Mouse (Mus musculus) kidney, adult 2 months (tissue): ENCODE measurements around the gene Fbxo36. TPM values are rescaled to one million over a fixed set of nuclear protein-coding genes. Genes with fewer than 3 reads are reported as not detected.

Source experiments
- DNase-seq: peaks from one replicate; pipeline ENCODE4 v3.0.0; 2021
- H3K27ac ChIP-seq: fragments of 200-500 bp; 2 replicates; pipeline ENCODE4 v1.5.1; 2012; ENCODE audit warnings: low read depth, low read length, control low read depth, inconsistent platforms; ENCODE audit not compliant: insufficient read depth
- H3K27me3 ChIP-seq: fragments of 200-500 bp; replicated peaks from 2 replicates; pipeline ENCODE4 v1.6.1; 2012; ENCODE audit warnings: mild to moderate bottlenecking, moderate library complexity, low read length, inconsistent platforms; ENCODE audit not compliant: control insufficient read depth, insufficient read depth
- H3K36me3 ChIP-seq: fragments of 200-500 bp; 2 replicates; pipeline ENCODE4 v1.6.1; 2012; ENCODE audit warnings: mild to moderate bottlenecking, moderate library complexity, low read length, inconsistent platforms; ENCODE audit not compliant: control insufficient read depth, insufficient read depth
- H3K4me1 ChIP-seq: fragments of 200-500 bp; 2 replicates; pipeline ENCODE4 v1.6.1; 2011; ENCODE audit warnings: low read length; ENCODE audit not compliant: control insufficient read depth, insufficient read depth
- H3K4me3 ChIP-seq: fragments of 200-500 bp; 2 replicates; pipeline ENCODE4 v1.5.1; 2011; ENCODE audit warnings: mild to moderate bottlenecking, low read depth, low read length, control low read depth; ENCODE audit not compliant: insufficient read depth
- CTCF ChIP-seq: fragments of 200-500 bp; conservative IDR thresholded peaks from 2 replicates; pipeline ENCODE4 v1.5.1; 2011; ENCODE audit warnings: low read depth, mild to moderate bottlenecking, control low read depth, low read length, moderate library complexity, mixed read lengths; ENCODE audit not compliant: insufficient read depth, insufficient read length
- POLR2A ChIP-seq: fragments of 200-500 bp; IDR thresholded peaks from one replicate; pipeline ENCODE4 v1.6.1; 2011; ENCODE audit warnings: low read depth, low read length, control low read depth
- WGBS: fragments of 180-500 bp; shearing (Covaris S2); methylation state at CpG from one replicate; pipeline ENCODE4 v1.1.7; 2018; 5-methylcytosine and 5-hydroxymethylcytosine counted together
- polyA plus RNA-seq: library from polyadenylated mRNA; depleted of rRNA; stranded (reverse); fragments of >200 nt; gene quantifications from 2 replicates; pipeline ENCODE4 v1.2.3, GENCODE M21; 2012; rRNA removed

The Fbxo36 gene
- 28.7 and 32.3 TPM in 2 replicates for polyA plus RNA-seq

GRCm38 (mm10) chr1:84839309-84840017, at the start of gene Fbxo36:
Gene Fbxo36 (plus strand): TSS chr1:84839841.
- under 1% methylated on average over 54 of the region's 54 CpGs for WGBS
- no peak for TF ChIP-seq CTCF
- TF ChIP-seq POLR2A: no peak
- no peaks in the 10 kb centered on the region; the same call in 1 of the 2 replicates for H3K36me3 ChIP-seq
- H3K27ac ChIP-seq: peak within 1 kb of the TSS; percentile 94
- DNase-seq: peak; percentile 96
- peak within 1 kb of the TSS; percentile 89 for H3K4me3 ChIP-seq
- no peaks in the 10 kb centered on the region for H3K27me3 ChIP-seq
- no peaks in the 10 kb centered on the region for H3K4me1 ChIP-seq

- 88% methylated on average over 2 of the region's 2 CpGs for WGBS
- peaks cover 4% of the 10 kb centered on the region for H3K36me3 ChIP-seq
- no peak for TF ChIP-seq POLR2A
- no peak for TF ChIP-seq CTCF
- H3K27me3 ChIP-seq: no peaks in the 10 kb centered on the region
- DNase-seq: no peak
- H3K4me1 ChIP-seq: no peaks in the 10 kb centered on the region
- H3K27ac ChIP-seq: no peak overlapping the region
- H3K4me3 ChIP-seq: no peak overlapping the region
These were observed 48.2 kb upstream of the Fbxo36 start for GRCm38 (mm10) chr1:84791393-84791792.

GRCm38 (mm10) chr1:84795335-84795734, 44.3 kb upstream of the Fbxo36 start:
- H3K27me3 ChIP-seq: no peaks in the 10 kb centered on the region
- H3K4me1 ChIP-seq: peaks cover 9% of the 10 kb centered on the region; the same call in 1 of the 2 replicates
- H3K27ac ChIP-seq: no peak overlapping the region
- DNase-seq: no peak
- WGBS: 89% methylated on average over 7 of the region's 7 CpGs
- H3K4me3 ChIP-seq: no peak overlapping the region
- H3K36me3 ChIP-seq: peaks cover 4% of the 10 kb centered on the region
- no peak for TF ChIP-seq CTCF
- TF ChIP-seq POLR2A: no peak

GRCm38 (mm10) chr1:84799166-84799565, 40.5 kb upstream of the Fbxo36 start:
- DNase-seq: no peak
- H3K4me3 ChIP-seq: no peak overlapping the region
- no peak for TF ChIP-seq CTCF
- TF ChIP-seq POLR2A: no peak
- H3K4me1 ChIP-seq: peaks cover 9% of the 10 kb centered on the region; the same call in 1 of the 2 replicates
- peaks cover under 1% of the 10 kb centered on the region; the same call in 1 of the 2 replicates for H3K36me3 ChIP-seq
- H3K27ac ChIP-seq: no peak overlapping the region
- H3K27me3 ChIP-seq: no peaks in the 10 kb centered on the region

GRCm38 (mm10) chr1:84803788-84804187, 35.9 kb upstream of the Fbxo36 start:
- no peak for DNase-seq
- peaks cover 6% of the 10 kb centered on the region; the same call in 1 of the 2 replicates for H3K4me1 ChIP-seq
- no peak overlapping the region for H3K27ac ChIP-seq
- no peaks in the 10 kb centered on the region for H3K27me3 ChIP-seq
- no peak overlapping the region for H3K4me3 ChIP-seq
- 45% methylated on average over 1 of the region's 1 CpGs for WGBS
- no peaks in the 10 kb centered on the region for H3K36me3 ChIP-seq
- TF ChIP-seq POLR2A (no peak), CTCF (no peak)

GRCm38 (mm10) chr1:84817596-84817995, 22.0 kb upstream of the Fbxo36 start:
- DNase-seq: no peak

GRCm38 (mm10) chr1:84825091-84825490, 14.6 kb upstream of the Fbxo36 start:
- DNase-seq: no peak
- Histone ChIP-seq H3K27ac (no peak overlapping the region), H3K4me3 (no peak overlapping the region), H3K4me1 (no peaks in the 10 kb centered on the region; the same call in 1 of the 2 replicates), H3K27me3 (no peaks in the 10 kb centered on the region), H3K36me3 (peaks cover 3% of the 10 kb centered on the region; the same call in 1 of the 2 replicates)
- WGBS: 40% methylated on average over 2 of the region's 2 CpGs
- no peak for TF ChIP-seq CTCF
- TF ChIP-seq POLR2A: no peak

More at GRCm38 (mm10) chr1:84817596-84817995, 22.0 kb upstream of the Fbxo36 start:
- 82% methylated on average over 1 of the region's 1 CpGs for WGBS
- no peaks in the 10 kb centered on the region; the same call in 1 of the 2 replicates for H3K36me3 ChIP-seq
- H3K4me3 ChIP-seq: no peak overlapping the region
- TF ChIP-seq POLR2A (no peak), CTCF (no peak)
- no peaks in the 10 kb centered on the region for H3K4me1 ChIP-seq
- H3K27me3 ChIP-seq: no peaks in the 10 kb centered on the region
- H3K27ac ChIP-seq: no peak overlapping the region
